ENCODE assay signal across 9 mouse cellular contexts in the genomic region with DNA sequence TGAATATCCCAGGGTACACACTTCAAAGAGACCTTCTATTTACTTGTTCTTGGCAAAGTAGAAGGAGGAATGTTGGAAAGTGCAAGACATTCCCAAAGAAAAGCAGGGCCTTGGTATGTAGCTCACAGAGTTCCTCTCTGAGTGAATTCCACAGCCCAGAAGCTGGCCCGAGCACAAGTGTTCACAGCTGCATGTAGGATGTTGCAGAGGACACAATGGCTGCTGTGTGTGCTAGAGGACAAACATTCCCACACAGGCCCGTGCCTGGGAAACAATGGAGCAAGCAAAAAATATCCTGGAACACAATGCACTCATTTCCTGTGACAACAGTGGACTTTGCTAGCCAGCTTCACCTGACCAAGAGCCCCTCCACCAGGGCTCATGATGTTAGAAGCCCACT. TPM values are rescaled to one million over a fixed set of nuclear protein-coding genes. Genes with fewer than 3 reads are reported as not detected.
DNase-seq lines count a peak whose midpoint lies in the region; ATAC-seq and TF ChIP-seq lines count a peak whose summit lies in the region.
"Had no signal": no experiment of that assay in that cellular context is flagged by ENCODE, and none has a peak within 500 bp of the region (broad histone marks: within the 10 kb centered on the region; RNA-seq: fewer than 3 reads in every experiment).

No protein-coding gene starts in this region.

- no peaks in the 10 kb centered on the region for H3K27me3 ChIP-seq in intestine, embryonic 14.5 days (replicated peaks; ENCODE audit: control insufficient read depth, insufficient read depth, low read length)
- H3K27me3 ChIP-seq in intestine, postnatal 0 days (replicated peaks; ENCODE audit: control insufficient read depth, insufficient read depth, low read length) = no peaks in the 10 kb centered on the region
- no peaks in the 10 kb centered on the region for H3K27me3 ChIP-seq in neural tube, embryonic 15.5 days (replicated peaks)
- H3K27me3 ChIP-seq: embryonic facial prominence, embryonic 12.5 days had no signal

- H3K4me3 ChIP-seq in intestine, embryonic 14.5 days (ENCODE audit: low read depth, low read length) = no peak overlapping the region
- no peak overlapping the region for H3K4me3 ChIP-seq in intestine, postnatal 0 days (ENCODE audit: low read depth, low read length)
- no peak overlapping the region for H3K4me3 ChIP-seq in neural tube, embryonic 15.5 days (replicated peaks)
- H3K4me3 ChIP-seq: embryonic facial prominence, embryonic 12.5 days had no signal

- peaks cover 4% of the 10 kb centered on the region for H3K4me1 ChIP-seq in intestine, embryonic 14.5 days (replicated peaks; ENCODE audit: control insufficient read depth, insufficient read depth, low read length)
- no peaks in the 10 kb centered on the region for H3K4me1 ChIP-seq in intestine, postnatal 0 days (replicated peaks; ENCODE audit: control insufficient read depth, insufficient read depth, low read length)
- no peaks in the 10 kb centered on the region for H3K4me1 ChIP-seq in neural tube, embryonic 15.5 days
- H3K4me1 ChIP-seq: embryonic facial prominence, embryonic 12.5 days had no signal

- TF ChIP-seq CTCF in intestine, postnatal 0 days (IDR thresholded peaks at IDR 0.05; ENCODE audit: low read depth) = no peak

- H3K27ac ChIP-seq in intestine, embryonic 14.5 days (ENCODE audit: low read depth) = peak overlapping the region; percentile 5; the same call in 1 of the 2 replicates
- no peak overlapping the region for H3K27ac ChIP-seq in intestine, postnatal 0 days (ENCODE audit: low read depth, low read length)
- H3K27ac ChIP-seq in neural tube, embryonic 15.5 days (replicated peaks) = no peak overlapping the region
- H3K27ac ChIP-seq: embryonic facial prominence, embryonic 12.5 days had no signal

- no peak overlapping the region for H3K9ac ChIP-seq in intestine, embryonic 14.5 days (ENCODE audit: low read length)
- H3K9ac ChIP-seq in intestine, postnatal 0 days (ENCODE audit: low read depth, low read length) = no peak overlapping the region
- H3K9ac ChIP-seq in neural tube, embryonic 15.5 days (replicated peaks) = no peak overlapping the region
- H3K9ac ChIP-seq: embryonic facial prominence, embryonic 12.5 days had no signal

- no peaks in the 10 kb centered on the region for H3K9me3 ChIP-seq in intestine, embryonic 14.5 days (ENCODE audit: control insufficient read depth, low read length)
- no peaks in the 10 kb centered on the region for H3K9me3 ChIP-seq in intestine, postnatal 0 days (ENCODE audit: control insufficient read depth)
- H3K9me3 ChIP-seq in neural tube, embryonic 15.5 days (replicated peaks) = no peaks in the 10 kb centered on the region
- H3K9me3 ChIP-seq: embryonic facial prominence, embryonic 12.5 days had no signal

- H3K4me2 ChIP-seq in intestine, embryonic 14.5 days (ENCODE audit: low read length) = no peak overlapping the region
- no peak overlapping the region for H3K4me2 ChIP-seq in intestine, postnatal 0 days (replicated peaks; ENCODE audit: low read depth)
- no peak overlapping the region for H3K4me2 ChIP-seq in neural tube, embryonic 15.5 days
- H3K4me2 ChIP-seq: embryonic facial prominence, embryonic 12.5 days had no signal

- ATAC-seq in intestine, embryonic 14.5 days (replicated peaks; ENCODE audit: low FRiP score, low TSS enrichment, low read depth) = 0 out of 2 replicates have a peak, but pooled peaks have one; percentile 32
- no peak for ATAC-seq in intestine, postnatal 0 days
- ATAC-seq in erythroid progenitor cell, adult 5-6 weeks (replicated peaks; ENCODE audit: low FRiP score, poor library complexity, severe bottlenecking) = no peak
- no peak for ATAC-seq in neural tube, embryonic 15.5 days (ENCODE audit: low FRiP score)

- H3K36me3 ChIP-seq in intestine, embryonic 14.5 days (ENCODE audit: control insufficient read depth, insufficient read depth, low read length) = no peaks in the 10 kb centered on the region
- no peaks in the 10 kb centered on the region for H3K36me3 ChIP-seq in intestine, postnatal 0 days (ENCODE audit: control insufficient read depth, insufficient read depth)
- H3K36me3 ChIP-seq in neural tube, embryonic 15.5 days = no peaks in the 10 kb centered on the region
- H3K36me3 ChIP-seq: embryonic facial prominence, embryonic 12.5 days had no signal

- 26% methylated on average over 2 of the region's 2 CpGs for WGBS in intestine, embryonic 14.5 days
- 17% methylated on average over 2 of the region's 2 CpGs for WGBS in intestine, postnatal 0 days
- WGBS in neural tube, embryonic 15.5 days = 38% methylated on average over 2 of the region's 2 CpGs

- DNase-seq in intestine, embryonic 14.5 days (ENCODE audit: low spot score) = no peak
- DNase-seq in fibroblast of lung, adult 2 months (ENCODE audit: low read depth) = peak; percentile 59
- peak; percentile 61 for DNase-seq in heart, postnatal 4 days
- peak; percentile 76 for DNase-seq in lung, postnatal 36 days
- no peak for DNase-seq in adrenal gland, postnatal 14 days

RNA-seq across cellular contexts. Expression of gene Arhgap21, which starts 59.9 kb away (rescaled TPM):
- 19.4 and 20.6 TPM in 2 replicates for polyA plus RNA-seq in intestine, embryonic 14.5 days (2014; fragmentation: Nextera tagmentation; extraction: Ambion mirVana)
- 6.5 and 6.9 TPM in 2 replicates for polyA plus RNA-seq in intestine, postnatal 0 days (2015; fragmentation: Nextera tagmentation; extraction: Ambion mirVana)
- total RNA-seq in heart, postnatal 4 days (2021) = 100 to 1,000 TPM; 138 to 140 TPM
- total RNA-seq in adrenal gland, postnatal 14 days (2021) = 59.0 and 62.5 TPM in 2 replicates
- total RNA-seq in erythroid progenitor cell, adult 5-6 weeks (2015; ENCODE audit: low replicate concordance) = 103 and 130 TPM in 2 replicates
- total RNA-seq in erythroid progenitor cell, adult 5-6 weeks (2017; ENCODE audit: low replicate concordance) = 115 and 125 TPM in 2 replicates
- 25.7 and 27.6 TPM in 2 replicates for polyA plus RNA-seq in neural tube, embryonic 15.5 days (2015; fragmentation: Nextera tagmentation; extraction: Ambion mirVana)

Comparison
In these comparisons a context has a peak if more than half of its experiments do, and no peak if none do; other contexts are left out.
1. DNase-seq: peak in fibroblast of lung, adult 2 months (single experiment), heart, postnatal 4 days (single experiment) and lung, postnatal 36 days (single experiment); none in intestine, embryonic 14.5 days (single experiment) and adrenal gland, postnatal 14 days (single experiment).